Mouse (Mus musculus): ENCODE results near the gene Ube2l3.
"Not testable (repeated sequence)": the region's sequence is repeated elsewhere in the genome, so short reads cannot be mapped to it uniquely, and the experiment has no call there.

DNA sequence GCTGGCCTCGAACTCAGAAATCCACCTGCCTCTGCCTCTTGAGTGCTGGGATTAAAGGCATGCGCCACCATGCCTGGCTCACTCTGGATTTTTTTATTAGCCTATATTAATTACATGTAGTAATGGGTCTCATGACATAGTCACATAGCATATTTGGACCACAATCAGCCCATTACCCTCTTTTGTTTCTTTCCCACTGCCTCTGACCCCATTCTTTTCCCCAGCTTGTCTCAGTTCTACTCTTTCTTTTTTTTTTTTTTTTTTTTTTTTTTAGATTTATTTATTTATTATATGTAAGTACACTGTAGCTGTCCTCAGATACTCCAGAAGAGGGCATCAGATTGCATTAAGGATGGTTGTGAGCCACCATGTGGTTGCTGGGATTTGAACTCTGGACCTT lies 29.1 kb upstream of the Ube2l3 start:
- TF ChIP-seq CTCF (IDR thresholded peaks at IDR 0.05; ENCODE audit: insufficient read depth, low read length); POLR2A (IDR thresholded peaks at IDR 0.05; ENCODE audit: borderline replicate concordance, extremely low read depth, low read depth, low read length): not testable (repeated sequence)

Data from lung, adult 2 months (tissue).